Mouse (Mus musculus) liver, postnatal 0 days (tissue): Measurements from ENCODE around the gene Gm6803.
"Not testable (repeated sequence)": the region's sequence is repeated elsewhere in the genome, so short reads cannot be mapped to it uniquely, and the experiment has no call there.

ENCODE experiments used
- CTCF ChIP-seq: sonication (generic); IDR thresholded peaks from 2 replicates; pipeline ENCODE4 v1.5.1; 2016; ENCODE audit warnings: antibody characterized with exemption, low read depth
- EP300 ChIP-seq: IDR thresholded peaks from 2 replicates; pipeline ENCODE4 v1.6.1; 2016; ENCODE audit warnings: antibody characterized with exemption, low read depth, mild to moderate bottlenecking

GRCm38 (mm10) chr12:88032250-88032649 is 13.7 kb upstream of the Gm6803 start:
- TF ChIP-seq CTCF, EP300: not testable (repeated sequence)
